Mouse (Mus musculus): ENCODE results near the gene Rimkla. TPM values are rescaled to one million over a fixed set of nuclear protein-coding genes. Genes with fewer than 3 reads are reported as not detected.
A peak's percentile ranks its signal among the peaks of the same experiment; 100 is the strongest.

Rimkla gene
- total RNA-seq, 2 experiments from 2014 or later = 0.57 to 1.3 TPM

DNA sequence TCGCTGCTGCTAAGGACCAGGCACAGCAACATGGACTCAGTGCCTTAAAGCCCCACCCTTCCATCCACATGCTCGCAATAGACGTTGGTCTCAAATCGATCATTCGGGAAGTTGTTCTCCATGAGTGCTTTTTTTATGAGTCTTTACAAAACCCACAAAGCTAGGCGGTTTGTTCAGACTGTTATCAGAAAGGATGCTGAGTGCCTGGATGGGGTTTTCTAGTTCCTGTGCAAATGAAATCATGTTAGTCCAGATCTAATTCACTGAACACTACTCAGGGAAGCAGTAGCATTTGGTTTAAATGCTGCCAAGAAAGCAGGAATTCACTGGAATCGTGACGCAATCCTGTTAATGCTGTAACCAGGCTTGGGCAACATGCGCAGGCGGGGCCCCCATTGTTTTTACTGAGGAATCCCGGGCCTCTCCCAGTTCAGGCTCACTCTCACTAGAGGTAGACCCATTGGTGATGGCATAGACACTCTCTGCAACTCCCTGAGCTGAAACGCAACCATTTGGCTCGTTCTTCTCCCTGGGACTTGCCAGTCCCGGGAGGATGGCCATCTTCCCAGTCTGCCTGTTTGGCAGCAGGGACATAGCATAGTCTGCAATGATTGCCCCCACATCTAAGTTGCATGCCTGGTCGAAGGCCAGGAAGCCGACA, 24.6 kb downstream of the Rimkla start:
- peak; percentile 21 for DNase-seq

GRCm38 (mm10) chr4:119465841-119466240, 26.6 kb downstream of the Rimkla start:
- DNase-seq = no peak

DNA sequence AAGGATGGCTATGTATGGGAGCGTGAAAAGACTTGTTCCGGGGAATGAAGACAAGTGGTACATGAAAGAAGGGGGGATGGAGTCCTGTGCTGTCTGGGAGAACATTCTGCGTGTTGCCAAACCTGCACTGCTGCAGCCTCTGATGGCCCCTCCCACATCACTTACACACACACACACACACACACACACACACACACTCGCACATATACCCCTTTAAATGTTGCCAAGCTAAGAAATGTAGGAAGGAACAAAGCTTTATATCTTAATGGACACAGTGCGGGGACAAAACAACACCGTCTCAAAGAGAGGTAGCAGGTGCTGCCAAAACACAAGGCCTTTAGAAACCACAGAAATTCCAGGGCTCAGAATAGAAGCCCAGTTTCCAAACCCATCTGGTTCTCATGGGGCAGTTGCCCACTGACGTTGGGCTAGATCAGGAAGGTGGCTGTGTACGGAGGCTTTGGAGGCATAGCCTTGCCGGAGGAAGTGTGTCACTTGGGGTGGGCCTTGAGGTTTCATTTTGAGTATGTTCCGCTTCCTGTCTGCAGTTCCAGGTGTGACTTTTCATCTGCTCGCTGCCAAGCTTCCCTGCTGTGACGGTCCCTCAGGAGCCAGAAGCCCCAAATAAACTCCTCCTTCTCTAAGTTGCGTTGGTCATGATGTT, 28.5 kb downstream of the Rimkla start:
- DNase-seq = no peak

GRCm38 (mm10) chr4:119462858-119463755, 29.3 kb downstream of the Rimkla start:
- DNase-seq = peak; percentile 65 to 67

DNA sequence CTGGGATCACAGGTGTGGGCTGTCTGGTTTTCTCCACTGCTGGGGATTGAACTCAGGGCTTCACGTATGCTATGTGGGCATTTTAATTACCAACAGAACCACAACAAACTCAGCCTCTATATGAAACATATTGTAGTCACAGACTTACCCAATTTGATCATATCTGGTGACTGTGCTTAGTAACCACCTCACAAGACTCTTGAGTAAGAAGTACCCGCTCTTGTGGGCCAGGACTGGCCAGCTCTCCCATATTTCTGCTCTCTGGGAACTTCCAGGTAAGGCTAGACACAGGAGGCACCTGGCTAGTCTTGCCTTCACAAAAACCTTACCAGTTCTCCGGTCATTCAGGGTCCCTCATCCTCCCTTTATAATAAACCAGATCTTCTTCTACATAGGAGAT, 30.0 kb downstream of the Rimkla start:
- DNase-seq = no peak

DNA sequence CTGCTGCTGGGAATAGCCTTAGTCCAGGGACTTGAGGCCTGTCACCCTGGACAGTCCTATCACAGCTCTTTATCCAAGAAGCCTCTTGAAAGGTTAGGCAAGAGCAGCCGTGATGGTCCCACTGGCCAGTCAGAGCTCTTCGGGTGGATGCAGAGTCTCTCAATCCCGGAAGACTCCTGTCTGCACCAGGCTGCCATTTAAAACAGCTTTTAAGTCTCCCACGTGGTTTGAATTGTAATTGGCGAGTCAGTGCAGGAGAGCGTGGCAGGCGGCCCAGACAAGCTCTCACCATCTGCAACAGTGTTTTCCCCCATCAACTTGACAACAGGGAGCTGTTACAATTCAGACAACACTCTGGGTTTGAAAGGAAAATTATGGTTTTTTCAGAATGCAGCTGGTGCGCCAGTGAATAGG, 31.7 kb downstream of the Rimkla start:
- DNase-seq = peak; percentile 74 to 81

GRCm38 (mm10) chr4:119460296-119460695, 32.1 kb downstream of the Rimkla start:
- DNase-seq = peak in 1 of 2 experiments; percentile 24

DNA sequence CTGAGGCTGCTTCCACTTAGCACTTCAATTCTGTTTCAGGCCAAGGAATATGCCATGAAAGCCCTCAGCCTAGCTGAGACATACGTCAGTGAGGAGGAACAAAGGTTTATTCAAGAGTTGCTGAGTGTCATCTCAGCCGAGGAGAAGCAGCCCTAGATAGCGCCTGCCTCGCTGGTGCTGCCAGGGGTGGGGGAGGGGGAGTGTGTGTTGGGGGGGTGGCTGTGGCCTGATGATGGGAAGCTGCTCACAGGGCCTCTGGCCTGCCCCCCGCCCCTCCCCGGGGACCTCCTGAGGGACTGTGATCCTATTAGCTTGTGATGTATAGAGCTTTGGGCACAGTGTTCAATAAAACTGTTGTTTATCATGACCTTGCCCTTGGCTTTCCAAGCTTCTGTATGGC, 38.9 kb downstream of the Rimkla start:
- DNase-seq = no peak

- DNase-seq = no peak
Measured at GRCm38 (mm10) chr4:119453128-119453527, 39.3 kb downstream of the Rimkla start.

- DNase-seq = no peak
Measured at GRCm38 (mm10) chr4:119450436-119450835, 42.0 kb downstream of the Rimkla start.

GRCm38 (mm10) chr4:119447786-119448185, 44.6 kb downstream of the Rimkla start:
- DNase-seq = no peak

- DNase-seq = no peak
Measured at GRCm38 (mm10) chr4:119447261-119447660, 45.2 kb downstream of the Rimkla start.

GRCm38 (mm10) chr4:119442539-119442938, 49.9 kb downstream of the Rimkla start:
- no peak for DNase-seq

GRCm38 (mm10) chr4:119441836-119442235, 50.6 kb downstream of the Rimkla start:
- DNase-seq = no peak

DNA sequence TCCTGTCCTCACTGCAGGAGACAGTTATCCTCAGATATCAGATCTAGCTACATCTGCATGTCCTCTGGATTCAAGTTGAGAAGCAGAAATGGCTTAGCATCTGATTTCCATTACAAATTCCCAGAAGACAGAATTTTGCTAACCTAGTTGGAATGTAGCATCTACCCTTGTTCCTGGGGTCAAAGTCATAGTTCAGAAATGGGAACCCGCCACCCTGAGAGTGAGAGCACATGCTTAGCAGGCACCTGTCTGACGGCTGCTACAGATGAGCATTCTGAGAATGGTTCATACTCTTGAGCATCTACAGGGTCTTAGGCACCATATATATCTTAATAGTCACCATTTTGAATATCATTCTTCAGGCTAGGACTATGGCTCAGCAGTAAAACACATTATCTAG, 54.5 kb downstream of the Rimkla start:
- no peak for DNase-seq

DNA sequence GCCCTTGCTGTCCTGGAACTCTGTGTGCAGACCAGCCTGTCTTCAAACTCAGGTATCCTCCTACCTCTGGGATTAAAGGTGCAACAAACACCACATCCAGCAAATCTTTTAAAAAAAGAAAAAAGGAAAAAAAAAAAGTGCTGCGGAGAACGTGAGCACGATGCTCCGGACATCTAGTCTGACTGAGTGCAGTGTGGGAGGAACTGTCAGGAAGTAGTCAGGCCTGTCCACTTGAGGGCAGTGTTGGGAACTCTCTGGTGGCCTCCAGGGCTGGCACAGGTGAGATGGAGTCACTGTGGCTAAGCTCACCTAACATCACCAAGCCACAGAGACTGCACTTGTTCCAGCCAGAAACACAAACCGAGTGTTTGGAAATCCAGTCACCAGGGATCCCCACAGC, 61.8 kb downstream of the Rimkla start:
- DNase-seq = peak; percentile 41 to 72

GRCm38 (mm10) chr4:119427680-119428079, 64.7 kb downstream of the Rimkla start:
- DNase-seq = no peak

DNA sequence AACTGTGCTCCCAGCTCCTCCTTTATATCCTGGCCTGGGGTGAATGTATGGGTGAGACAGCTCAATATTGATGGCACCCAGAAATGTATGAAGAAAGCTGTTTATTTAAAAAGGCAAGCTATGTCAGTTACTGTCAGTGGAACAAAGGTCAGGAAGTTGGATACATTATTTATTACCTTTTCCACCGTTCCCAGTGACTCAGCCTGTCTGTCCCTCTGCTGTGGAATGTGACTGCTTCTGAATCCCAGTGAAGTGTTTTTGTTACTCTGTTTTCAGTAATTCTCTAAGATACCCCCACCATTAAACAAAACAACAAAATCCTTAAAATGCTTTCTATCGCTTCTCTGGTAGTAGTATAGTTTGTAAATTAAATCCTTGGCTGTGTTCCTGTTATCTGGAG, 66.8 kb downstream of the Rimkla start:
- no peak for DNase-seq

- DNase-seq = no peak
Measured at GRCm38 (mm10) chr4:119425077-119425476, 67.4 kb downstream of the Rimkla start.

DNA sequence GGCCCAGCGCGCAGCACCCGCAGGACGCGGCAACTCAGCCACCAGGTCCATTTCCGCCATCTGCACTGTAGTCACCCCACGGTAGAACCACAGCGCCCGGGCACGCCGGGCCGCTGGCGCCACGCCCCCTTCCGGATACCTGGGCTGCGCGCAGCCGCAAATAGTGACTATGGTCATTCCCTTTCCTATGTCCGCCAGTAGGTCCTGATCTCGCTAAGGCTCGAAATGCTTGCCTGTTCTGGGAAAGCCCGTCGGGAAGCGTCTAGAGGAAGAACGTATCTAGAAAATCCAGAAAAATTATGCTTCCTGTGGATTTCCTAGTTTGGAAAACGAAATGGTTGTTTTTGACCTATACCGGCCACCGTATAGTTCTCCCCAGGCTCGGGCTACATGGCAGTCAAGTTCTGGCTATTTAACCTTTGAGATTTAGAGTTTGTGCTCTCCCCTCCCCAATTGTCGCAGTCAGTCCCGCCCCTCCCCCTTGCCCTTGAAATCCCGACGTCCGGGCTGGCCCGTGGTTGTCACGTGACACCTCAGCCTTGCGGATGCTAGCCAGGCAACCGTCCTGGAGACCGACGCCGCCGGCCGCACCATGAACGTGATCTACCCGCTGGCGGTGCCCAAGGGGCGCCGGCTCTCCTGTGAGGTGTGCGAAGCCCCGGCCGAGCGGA, 70.0 kb downstream of the Rimkla start, which contains the start of the genes Ppcs and Zmynd12:
Gene Ppcs, minus strand, starts transcription at position 127 of the 671 bp plus-strand sequence.
Gene Zmynd12, plus strand, starts transcription at position 521 of the 671 bp plus-strand sequence.
- DNase-seq = peak; percentile 91 to 92

DNA sequence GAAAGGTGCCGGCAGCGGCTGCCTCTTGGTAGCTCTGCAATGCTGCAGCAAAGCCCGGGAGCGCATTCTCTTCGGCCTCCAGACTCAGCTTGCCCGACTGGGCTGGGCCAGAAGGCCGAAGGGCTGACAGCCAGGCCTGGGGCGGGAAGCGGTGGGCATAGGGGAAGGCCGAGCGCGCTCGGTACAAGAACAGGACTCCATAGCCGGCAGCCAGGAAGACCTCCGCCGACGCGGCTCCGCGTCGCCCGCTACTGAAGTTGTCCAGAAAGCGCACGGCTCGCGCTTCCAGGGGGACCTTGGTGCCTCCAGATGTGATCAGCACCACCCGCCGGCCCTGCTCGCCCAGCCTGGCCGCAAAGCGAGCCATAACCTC, 70.5 kb downstream of the Rimkla start:
- DNase-seq = no peak

- DNase-seq = no peak
Measured at GRCm38 (mm10) chr4:119421191-119421590, 71.2 kb downstream of the Rimkla start.

Data from heart, adult 18-20 months (tissue).